Mouse (Mus musculus) olfactory bulb, adult 2 months (tissue): ENCODE measurements at regions not wholly inside any gene's neighbourhood (a gene's known extent, or its start where the extent isn't known, plus 50 kb on each side); places are given as distances from the start of the nearest gene placed in this dataset.

Experiments used
- H3K27ac ChIP-seq: fragments of 200-500 bp; 2 replicates; pipeline ENCODE4 v1.5.1; 2012; ENCODE audit warnings: low read depth, low read length; ENCODE audit not compliant: insufficient read depth
- H3K4me1 ChIP-seq: fragments of 200-500 bp; 2 replicates; pipeline ENCODE4 v1.6.1; 2012; ENCODE audit warnings: low read length; ENCODE audit not compliant: control insufficient read depth, insufficient read depth
- H3K4me3 ChIP-seq: fragments of 200-500 bp; 2 replicates; pipeline ENCODE4 v1.5.1; 2012; ENCODE audit warnings: mild to moderate bottlenecking, low read depth, low read length, moderate library complexity; ENCODE audit not compliant: insufficient read depth
- CTCF ChIP-seq: fragments of 200-500 bp; IDR thresholded peaks from 2 replicates; pipeline ENCODE4 v1.5.1; 2012; ENCODE audit warnings: low read depth, mild to moderate bottlenecking, low read length, moderate library complexity; ENCODE audit not compliant: insufficient read depth
- POLR2A ChIP-seq: fragments of 200-500 bp; IDR thresholded peaks from 2 replicates; pipeline ENCODE4 v1.6.1; 2012; ENCODE audit warnings: mild to moderate bottlenecking, low read depth, low read length, moderate library complexity; ENCODE audit not compliant: insufficient read depth
- WGBS: fragments of 180-500 bp; shearing (Covaris S2); methylation state at CpG from one replicate; pipeline ENCODE4 v1.1.7; 2018; 5-methylcytosine and 5-hydroxymethylcytosine counted together

DNA sequence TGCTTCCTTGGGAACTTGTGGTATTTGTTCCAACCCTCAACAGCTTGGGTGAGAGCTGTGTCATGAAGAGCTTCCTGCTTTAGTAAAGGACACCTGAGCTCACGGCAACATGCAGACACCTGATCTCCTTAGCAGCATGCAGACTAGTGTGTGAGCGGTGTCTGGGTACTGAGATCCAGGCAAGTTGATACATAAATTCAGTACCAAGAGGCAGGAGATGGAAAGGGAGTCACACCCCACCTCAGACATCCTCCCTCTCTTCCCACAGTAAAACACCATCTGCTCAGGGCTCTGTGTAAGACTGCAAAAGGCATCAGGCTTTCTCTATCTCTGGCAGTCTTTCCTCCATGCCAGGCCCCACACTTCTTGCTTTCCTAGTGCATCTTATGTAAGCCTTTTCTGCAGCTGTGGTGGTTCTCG is 141.3 kb downstream of the Efnb2 start:
- 83% methylated on average over 3 of the region's 3 CpGs for WGBS
- no peak overlapping the region for H3K27ac ChIP-seq
- TF ChIP-seq CTCF (no peak), POLR2A (no peak)
- H3K4me1 ChIP-seq = no peaks in the 10 kb centered on the region
- no peak overlapping the region for H3K4me3 ChIP-seq

- WGBS = 91% methylated on average over 2 of the region's 2 CpGs
- no peak overlapping the region for H3K4me3 ChIP-seq
- TF ChIP-seq CTCF (no peak), POLR2A (no peak)
- no peak overlapping the region for H3K27ac ChIP-seq
- H3K4me1 ChIP-seq = no peaks in the 10 kb centered on the region
Observed at GRCm38 (mm10) chr8:8517599-8517998, 143.4 kb downstream of the Efnb2 start.

- TF ChIP-seq POLR2A = no peak
- WGBS = 46% methylated on average over 1 of the region's 1 CpGs
- Histone ChIP-seq H3K4me1 (no peaks in the 10 kb centered on the region), H3K27ac (no peak overlapping the region), H3K4me3 (no peak overlapping the region)
Observed at GRCm38 (mm10) chr8:8516272-8516671, 144.8 kb downstream of the Efnb2 start.

DNA sequence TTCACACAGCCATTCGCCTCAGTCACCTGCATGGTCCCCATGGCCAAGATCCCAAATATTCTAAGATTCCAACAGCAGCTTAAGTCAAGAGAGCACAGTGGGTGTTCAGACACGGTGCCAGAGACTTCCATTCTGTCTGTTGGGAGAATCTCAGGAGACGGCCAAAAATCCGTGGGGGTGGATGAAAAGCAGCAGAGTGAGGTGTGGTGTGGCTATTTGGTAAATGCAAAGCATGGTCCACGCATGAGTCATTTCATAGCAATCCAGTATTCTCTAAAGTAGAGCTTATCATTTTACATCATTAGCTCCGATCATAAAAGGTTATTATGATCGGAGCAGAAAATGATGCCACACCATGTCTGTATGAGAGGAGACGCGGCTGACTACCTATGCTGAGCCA is 161.1 kb downstream of the Efnb2 start:
- Histone ChIP-seq H3K4me3 (no peak overlapping the region), H3K4me1 (no peaks in the 10 kb centered on the region), H3K27ac (no peak overlapping the region)
- TF ChIP-seq CTCF = no peak
- no peak for TF ChIP-seq POLR2A
- 94% methylated on average over 9 of the region's 9 CpGs for WGBS

DNA sequence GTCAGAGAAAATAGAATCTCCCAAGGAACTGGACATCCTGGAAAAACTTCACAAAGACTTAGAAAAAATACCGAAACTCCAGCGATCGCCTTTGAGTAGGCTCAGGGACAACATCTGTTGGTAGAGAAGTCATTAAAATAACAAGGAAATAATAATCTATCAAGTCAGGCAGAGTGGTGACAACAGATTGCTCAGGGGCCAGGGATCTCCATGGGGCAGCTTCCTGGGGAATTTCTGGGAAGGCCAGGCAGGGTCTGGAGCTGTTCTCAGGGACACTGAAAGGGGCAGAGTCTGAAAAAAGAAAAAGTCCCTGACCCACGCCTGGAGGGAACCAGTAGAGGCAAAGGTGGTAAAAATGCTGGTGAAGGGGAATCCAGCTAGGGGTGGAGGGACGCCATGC is 162.3 kb downstream of the Efnb2 start:
- H3K27ac ChIP-seq = no peak overlapping the region
- 91% methylated on average over 5 of the region's 5 CpGs for WGBS
- H3K4me3 ChIP-seq = no peak overlapping the region
- TF ChIP-seq CTCF (no peak), POLR2A (no peak)
- no peaks in the 10 kb centered on the region for H3K4me1 ChIP-seq

DNA sequence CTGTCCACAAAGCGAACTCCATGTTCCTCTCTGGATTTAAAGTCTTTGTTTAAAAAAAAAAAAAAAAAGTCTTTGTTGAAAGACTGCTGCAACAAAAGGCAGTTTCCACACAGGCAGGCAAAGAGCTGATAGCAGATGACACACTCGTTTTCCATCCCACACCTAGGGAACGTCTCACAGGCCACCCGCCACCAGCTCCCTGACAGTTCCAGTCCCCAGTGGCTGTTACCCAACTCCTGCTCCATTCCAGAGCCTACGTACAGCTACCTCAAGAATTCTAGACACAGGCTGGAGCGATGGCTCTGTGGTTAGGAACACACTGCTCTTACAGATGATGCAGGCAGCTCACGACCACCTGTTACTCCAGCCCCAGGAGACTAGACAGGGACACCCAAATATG is 165.6 kb downstream of the Efnb2 start:
- TF ChIP-seq POLR2A = no peak
- TF ChIP-seq CTCF = no peak
- Histone ChIP-seq H3K4me3 (no peak overlapping the region), H3K27ac (no peak overlapping the region), H3K4me1 (no peaks in the 10 kb centered on the region)
- WGBS = 84% methylated on average over 7 of the region's 7 CpGs

- no peak overlapping the region for H3K27ac ChIP-seq
- peaks cover 5% of the 10 kb centered on the region for H3K4me1 ChIP-seq
- TF ChIP-seq POLR2A (no peak), CTCF (no peak)
- WGBS = 93% methylated on average over 10 of the region's 10 CpGs
- no peak overlapping the region for H3K4me3 ChIP-seq
Observed at GRCm38 (mm10) chr8:8494281-8494680, 166.8 kb downstream of the Efnb2 start.

DNA sequence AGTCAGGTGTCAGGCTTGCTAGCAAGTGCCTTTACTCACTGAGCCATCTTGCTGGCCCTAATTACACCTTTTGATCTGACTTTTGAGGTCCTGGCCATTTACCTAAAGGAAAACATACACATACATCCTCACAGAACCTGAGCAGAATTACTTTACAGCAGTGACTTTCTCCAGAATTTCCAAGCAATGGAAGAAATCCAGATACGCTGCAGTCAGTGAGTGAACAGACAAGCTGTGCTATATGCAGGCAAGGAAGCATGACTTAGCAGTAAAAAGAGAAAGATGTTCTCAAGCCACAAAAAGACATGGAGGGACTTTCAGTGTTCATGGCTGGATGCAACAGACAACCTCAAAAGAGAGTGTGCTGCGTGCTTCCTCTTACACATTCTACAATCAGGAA is 169.1 kb downstream of the Efnb2 start:
- Histone ChIP-seq H3K27ac (no peak overlapping the region), H3K4me1 (peaks cover 12% of the 10 kb centered on the region), H3K4me3 (no peak overlapping the region)
- whole genome bisulfite sequencing = 93% methylated on average over 2 of the region's 2 CpGs
- TF ChIP-seq POLR2A (no peak), CTCF (no peak)

- WGBS = 34% methylated on average over 9 of the region's 9 CpGs
- Histone ChIP-seq H3K4me1 (peaks cover 12% of the 10 kb centered on the region), H3K4me3 (no peak overlapping the region), H3K27ac (no peak overlapping the region)
- no peak for TF ChIP-seq CTCF
- TF ChIP-seq POLR2A = no peak
Observed at GRCm38 (mm10) chr8:8489784-8490183, 171.3 kb downstream of the Efnb2 start.
